Mouse (Mus musculus): Measurements from ENCODE around the gene Lrrc26.

DNA sequence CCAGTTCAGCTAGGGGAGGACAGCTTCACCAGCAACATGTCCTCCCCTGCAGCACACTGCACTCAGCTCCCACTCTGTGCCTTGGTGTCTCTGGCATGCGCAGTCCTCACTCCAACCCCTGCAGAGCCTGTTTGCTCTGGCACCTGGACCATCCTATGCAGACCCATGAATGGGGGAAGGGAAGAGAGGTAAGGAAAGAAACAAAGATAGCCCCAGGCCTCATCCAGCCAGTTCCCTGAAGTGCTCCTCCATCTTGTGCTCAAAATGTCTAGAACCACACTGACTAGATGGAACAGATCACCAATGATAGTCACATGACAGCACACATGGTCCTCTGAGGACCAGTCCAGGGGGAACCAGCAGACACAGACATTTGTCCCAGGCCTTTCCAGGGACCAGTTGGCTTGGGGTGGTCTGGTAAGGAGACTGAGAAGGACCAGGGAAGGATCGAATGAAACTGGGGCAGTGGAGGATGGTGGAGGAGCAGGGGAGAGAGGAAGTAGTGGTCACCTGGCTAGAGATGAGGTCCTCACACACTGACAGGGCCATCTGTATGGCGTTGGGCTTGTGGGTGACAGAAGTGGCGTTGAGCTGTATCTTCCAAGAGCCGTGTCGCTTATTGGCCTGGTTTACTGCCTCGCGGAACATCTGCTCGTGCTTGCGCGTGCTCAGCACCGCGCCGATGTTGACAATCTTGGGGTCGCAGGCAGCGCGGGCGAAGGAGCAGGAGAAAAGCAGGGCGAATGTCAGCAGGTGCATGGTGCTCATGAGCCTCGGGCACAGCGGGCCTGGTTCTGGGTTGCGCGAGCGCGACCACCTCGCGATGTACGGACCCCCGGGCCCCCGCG, 28.6 kb downstream of the Lrrc26 start:
- TF ChIP-seq USF1 (IDR thresholded peaks at IDR 0.05; ENCODE audit: low read depth) (no peak), CTCF (IDR thresholded peaks at IDR 0.05; ENCODE audit: control insufficient read depth, insufficient read depth, insufficient read length) (no peak), MAX (IDR thresholded peaks at IDR 0.05) (no peak), CEBPB (IDR thresholded peaks at IDR 0.05; ENCODE audit: low read depth) (no peak), MYOG (IDR thresholded peaks at IDR 0.05; ENCODE audit: control insufficient read depth, extremely low read depth, insufficient read length) (no peak), FOSL1 (IDR thresholded peaks at IDR 0.05; ENCODE audit: insufficient read depth, low read length, poor library complexity, severe bottlenecking) (no peak), MYOD1 (IDR thresholded peaks at IDR 0.05; ENCODE audit: control insufficient read depth, insufficient read length, low read depth) (no peak)

Measured in C2C12 (cell line).